Mouse (Mus musculus): ENCODE measurements around the gene Grin2b.
A peak's percentile ranks its signal among the peaks of the same experiment; 100 is the strongest.

DNA sequence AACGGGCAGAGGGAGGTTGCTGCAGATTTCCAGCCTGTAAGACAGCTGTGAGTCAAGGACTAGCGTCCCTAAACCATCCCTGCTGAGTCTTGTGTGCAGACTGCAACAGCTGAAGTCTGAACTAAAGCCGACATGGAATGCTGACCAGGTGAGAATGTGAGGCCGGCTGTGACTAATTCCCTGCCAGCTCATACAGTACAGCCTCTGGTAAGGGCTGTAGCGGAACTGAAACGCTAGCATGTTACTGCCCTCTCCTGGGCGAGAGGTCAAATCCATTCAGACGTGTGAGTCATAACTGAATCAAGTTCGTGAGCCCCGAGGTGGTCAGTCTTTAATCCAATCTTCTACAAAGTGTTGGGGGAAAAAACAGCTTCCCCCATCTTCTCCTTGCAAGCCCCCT is 42.9 kb downstream of the Grin2b start:
- TF ChIP-seq POLR2A (IDR thresholded peaks at IDR 0.05; ENCODE audit: borderline replicate concordance, extremely low read depth, insufficient read depth, insufficient read length, poor library complexity, severe bottlenecking) (no peak), CTCF (IDR thresholded peaks at IDR 0.05; ENCODE audit: borderline replicate concordance, extremely low read depth, insufficient read depth, insufficient read length) (peak; percentile 50; the same call in 1 of the 2 replicates)

All from brain, embryonic 14.5 days (tissue).